Mouse (Mus musculus): ENCODE results near the gene Slc24a4.

Gene Slc24a4

DNA sequence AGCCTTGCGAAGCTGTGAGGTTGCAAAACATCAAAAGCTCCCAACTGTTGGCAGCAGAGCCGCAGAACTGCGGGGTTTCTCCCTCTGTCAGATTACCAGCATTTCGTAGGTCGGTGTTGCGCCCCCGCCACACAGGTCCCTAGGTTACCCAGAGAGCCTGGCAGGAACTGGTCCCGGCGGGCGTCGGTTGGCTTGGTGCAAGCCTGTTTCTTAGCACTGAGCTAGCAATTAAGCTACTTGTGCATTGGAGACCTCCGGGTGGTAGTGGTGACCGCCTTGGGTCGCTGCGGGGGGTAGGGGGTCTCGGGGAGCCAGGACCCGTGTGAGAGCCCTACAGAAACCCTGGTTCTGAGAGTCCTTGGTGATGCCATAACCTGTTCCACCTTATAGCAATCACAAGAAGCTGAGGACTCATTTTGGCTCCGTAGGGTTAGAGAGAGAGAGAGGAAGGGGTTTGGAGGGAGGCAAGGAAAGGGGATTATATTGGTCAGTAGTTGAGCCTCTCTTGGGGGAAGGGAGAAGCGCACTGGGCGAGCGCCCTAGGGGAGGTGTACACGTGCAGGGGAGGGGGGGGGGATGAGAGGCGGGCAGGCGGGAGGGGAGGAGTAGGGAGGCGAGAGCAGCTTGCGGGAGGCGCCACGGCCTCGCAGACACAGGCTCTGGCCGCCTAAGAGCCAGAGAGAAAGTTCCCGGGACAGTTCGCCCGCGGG, at the start of gene Slc24a4:
TSS of gene Slc24a4 (plus strand) at position 653 of the 710 bp plus-strand sequence.
- no peak for DNase-seq (ENCODE audit: low spot score)

DNA sequence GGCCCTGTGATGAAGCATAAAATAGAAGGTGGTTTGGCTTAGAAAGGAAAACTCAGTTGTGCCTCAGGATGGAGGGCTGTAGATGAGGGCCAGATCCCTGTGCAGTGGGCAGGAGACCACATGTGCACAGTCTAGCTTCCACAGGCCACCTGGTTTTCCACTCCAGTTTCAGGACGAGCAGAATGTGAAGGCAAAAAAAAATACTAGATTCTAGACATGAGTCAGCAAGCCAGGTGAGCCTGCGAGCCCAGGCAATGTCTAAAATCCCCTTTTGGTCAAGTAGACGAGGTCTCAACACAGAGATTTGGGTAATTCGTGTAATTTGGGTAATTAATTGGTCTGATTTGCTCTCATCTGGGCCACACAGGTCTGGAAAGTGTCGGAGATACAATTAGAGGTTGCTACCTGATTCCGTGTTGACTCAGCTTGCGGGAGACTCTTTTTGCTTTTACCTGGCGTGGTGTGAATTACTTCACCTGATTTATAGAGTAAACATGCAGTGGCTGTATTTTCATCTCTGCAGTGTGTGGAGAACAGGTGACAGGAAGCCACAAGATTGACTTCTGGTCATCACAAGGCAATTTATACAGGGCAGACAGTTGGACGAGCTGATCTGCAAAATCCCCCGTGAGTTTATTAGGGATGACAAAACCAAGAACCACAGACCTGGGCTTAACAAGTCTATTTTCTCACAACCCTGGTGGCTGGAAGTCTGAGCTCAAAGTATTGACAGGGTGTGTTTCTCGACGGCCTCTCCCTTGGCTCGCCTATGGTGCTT, 45.7 kb upstream of the Slc24a4 start:
- no peak for DNase-seq (ENCODE audit: low spot score)

DNA sequence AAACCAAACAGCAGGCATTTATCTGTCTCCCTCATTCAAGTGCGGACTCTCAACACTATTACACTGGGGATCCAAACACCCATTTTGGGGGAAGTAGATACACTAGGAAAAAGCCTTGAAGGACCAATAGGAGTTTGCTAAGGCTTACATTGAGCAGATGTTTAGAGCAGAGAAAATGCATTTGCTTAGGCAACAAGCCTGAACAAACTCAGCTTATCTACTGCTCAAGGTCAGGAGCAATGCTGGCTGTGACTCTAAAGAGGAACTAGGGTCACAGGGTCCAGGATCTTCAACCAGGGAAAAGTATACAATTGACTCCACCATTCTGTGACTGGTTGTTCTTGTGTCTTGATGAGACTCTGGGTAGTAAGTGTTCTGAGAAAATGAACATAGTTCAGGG, 38.0 kb upstream of the Slc24a4 start:
- DNase-seq (ENCODE audit: low spot score), result no peak

DNA sequence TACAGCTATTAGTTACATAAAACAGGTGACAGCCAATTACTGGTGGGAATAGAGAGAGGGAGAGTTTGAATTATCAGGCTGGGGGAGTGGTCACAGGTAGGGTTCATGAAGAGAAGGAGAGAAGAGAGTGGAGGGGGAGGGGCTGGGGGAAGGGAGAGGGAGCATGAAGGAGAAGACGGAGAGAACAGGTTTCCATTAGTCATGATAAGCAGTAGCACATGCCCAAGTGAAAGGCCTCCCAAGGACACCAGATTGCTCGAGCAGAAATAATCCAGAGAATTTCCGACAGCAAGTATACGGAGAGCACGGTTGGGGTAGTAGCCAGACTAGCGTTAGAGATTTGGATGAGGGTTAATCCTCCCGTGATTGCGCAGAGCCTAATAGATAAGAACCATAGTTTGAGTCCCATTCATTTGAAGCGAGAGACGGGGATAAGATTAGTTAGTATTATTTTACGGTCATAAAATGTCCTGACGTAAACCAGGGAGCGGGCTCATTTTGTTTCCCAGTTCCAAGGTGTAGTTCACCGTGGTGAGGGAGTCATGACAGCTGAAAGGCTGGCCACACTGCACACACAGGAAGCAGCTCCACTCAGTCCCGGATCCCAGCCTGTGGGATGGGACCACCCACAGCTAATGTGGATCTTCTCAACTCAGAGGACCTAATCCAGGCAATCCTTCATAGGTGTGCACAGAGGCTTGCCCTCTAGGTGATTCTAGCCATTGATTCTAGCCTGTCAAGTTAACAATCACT, 36.0 kb upstream of the Slc24a4 start:
- DNase-seq (ENCODE audit: low spot score), result no peak

DNA sequence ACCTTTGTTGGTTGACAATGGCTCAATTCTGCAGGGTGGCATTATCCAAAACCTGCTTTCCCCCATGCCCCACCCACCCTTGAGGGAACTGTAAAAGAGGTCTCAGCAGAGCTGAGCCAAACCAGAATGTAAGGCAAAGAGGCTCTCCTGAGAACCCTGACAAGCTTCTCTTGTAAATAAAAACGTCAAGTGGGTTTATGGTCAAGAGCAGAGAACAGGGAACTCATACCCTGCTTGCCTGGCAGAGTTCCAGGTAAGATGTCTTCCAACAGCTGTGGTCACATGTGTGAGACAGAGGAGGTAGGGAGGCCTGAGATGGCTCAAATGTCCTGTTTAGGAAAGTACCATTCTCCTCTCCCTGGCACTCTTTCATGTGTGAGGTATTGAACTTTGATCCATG, 22.5 kb upstream of the Slc24a4 start:
- DNase-seq (ENCODE audit: low spot score), result no peak

DNA sequence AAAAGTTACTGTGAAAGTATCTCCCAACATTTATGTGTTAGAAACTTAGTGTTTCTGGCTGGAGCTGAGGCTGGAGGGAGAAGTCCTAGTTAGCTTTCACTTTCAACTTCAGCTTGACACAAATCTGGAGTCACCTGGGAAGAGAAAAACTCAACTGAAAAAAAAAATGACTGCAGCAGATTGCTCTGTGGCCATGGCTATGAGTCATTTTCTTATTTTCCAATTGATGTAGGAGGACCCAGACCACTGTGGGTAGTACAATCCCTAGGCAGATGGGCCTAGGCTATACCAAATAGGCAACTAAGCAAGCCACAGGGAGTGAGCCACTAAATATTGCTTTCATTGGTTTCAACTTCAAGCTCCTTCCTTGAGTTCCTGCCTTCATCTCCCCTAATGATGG, 19.7 kb upstream of the Slc24a4 start:
- no peak for DNase-seq (ENCODE audit: low spot score)

DNA sequence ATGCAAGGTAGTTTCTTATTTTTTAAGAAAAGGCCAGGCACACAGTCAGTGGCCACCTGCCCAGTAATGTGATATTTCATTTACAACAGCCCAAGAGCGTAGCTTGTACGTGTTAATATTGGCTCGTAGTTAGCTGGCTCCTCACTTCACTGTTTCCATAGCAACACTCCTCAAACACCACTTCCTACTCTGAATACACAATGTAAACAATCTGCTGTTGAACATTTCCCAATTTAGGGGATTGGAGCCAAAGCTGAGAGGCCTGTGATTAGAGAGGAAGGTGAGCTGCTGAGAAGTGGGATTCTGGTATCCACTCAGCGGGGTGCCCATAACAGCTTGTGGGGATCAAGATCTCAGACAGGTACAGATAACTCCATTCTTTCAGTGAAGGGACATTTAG, 16.0 kb upstream of the Slc24a4 start:
- no peak for DNase-seq (ENCODE audit: low spot score)

DNA sequence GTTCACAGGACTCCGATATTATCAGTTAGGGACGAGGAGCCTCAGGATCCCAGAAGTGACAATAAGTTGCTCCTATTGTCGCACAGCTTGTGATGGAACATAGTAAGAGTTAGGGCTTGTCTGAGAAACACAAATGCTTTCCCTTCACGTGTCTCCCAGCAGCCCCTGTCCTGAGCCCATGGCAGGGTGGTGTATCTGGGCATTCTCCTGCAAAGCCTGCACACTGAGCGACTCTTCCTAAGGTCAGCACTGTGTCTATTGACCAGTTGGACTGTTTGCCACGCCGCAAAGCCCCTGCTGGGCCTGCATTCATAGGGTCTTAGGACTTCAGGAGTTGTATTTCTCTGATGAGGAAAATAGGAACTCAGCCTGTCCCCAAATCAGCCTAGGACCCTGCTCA, 15.6 kb upstream of the Slc24a4 start:
- DNase-seq (ENCODE audit: low spot score), result no peak

DNA sequence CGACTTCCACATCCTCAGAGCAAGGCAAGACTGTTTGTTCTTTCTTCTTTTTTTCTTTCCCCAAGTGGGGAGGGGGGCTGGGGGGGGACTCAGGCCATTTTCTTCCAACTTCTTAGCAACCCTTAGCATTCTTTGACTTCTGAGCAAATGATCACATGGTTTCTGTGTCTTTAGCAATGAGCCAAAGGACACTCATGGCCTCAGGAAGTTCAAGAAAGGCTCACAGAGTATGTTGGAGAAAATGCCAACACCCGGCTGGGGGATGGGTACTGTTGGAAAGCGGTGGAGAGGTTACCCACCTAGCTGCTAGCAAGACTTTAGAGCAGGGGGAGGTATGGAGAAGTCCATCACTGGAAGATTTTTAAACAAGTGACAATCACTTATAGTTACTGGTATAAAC, 15.1 kb upstream of the Slc24a4 start:
- DNase-seq (ENCODE audit: low spot score), result no peak

DNA sequence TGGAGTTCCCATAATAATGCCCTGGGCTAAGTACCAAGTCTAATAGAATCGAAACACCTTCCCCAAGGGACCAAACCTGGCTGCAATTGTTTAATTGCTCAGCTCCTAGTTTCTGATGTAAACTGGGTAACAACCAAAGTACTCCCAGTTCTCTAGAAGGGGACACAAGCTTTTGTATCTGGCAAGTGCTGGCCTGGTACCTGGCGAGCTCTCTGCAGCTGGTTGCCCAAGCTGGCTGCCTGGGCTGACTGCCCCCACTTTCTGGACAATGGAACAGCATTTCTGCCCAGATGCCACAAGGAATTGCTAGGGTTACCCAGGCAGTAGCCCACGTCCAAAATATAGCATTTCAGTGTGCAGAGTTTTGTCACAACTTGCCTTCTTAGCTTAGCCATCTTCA, 12.0 kb upstream of the Slc24a4 start:
- no peak for DNase-seq (ENCODE audit: low spot score)

DNA sequence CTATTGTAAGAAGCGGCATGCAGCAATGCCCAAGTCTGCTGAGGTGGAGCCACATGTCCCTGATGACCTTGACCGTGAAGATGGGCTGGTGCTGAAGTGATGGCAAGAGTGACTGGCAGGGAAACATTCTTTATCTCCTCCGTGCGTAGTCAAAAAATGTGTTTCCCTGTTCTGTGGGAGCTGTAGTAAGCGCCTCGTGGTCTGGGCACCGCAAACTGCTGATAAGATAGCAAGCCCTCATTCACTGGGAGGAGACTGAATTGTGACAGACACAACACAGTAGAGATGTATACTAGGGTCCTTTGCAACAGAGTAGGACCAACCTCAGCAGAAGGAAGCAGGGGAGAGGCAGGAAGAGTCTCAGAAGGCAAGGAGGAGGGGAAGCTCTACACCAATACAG, 10.5 kb upstream of the Slc24a4 start:
- DNase-seq (ENCODE audit: low spot score), result no peak

DNA sequence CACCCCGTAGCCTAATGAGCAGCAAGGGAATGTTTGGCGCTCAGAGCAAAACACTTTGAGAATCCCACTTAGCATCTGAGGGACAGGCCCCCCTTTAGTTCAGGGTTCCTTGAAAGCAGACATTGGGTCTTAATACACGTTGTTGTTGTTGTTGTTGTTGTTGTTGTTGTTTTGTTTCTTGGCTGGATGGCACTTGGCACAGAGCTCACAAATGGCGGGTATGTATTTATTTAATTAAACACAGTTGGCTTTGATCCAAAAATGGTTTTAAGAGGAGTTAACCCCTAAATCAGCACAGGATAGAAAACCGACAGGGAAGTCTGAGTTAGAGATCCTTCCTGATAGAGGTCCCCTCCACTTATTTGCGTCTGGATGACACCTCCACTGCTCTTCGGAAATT, 932 bp upstream of the Slc24a4 start:
- no peak for DNase-seq (ENCODE audit: low spot score)

DNA sequence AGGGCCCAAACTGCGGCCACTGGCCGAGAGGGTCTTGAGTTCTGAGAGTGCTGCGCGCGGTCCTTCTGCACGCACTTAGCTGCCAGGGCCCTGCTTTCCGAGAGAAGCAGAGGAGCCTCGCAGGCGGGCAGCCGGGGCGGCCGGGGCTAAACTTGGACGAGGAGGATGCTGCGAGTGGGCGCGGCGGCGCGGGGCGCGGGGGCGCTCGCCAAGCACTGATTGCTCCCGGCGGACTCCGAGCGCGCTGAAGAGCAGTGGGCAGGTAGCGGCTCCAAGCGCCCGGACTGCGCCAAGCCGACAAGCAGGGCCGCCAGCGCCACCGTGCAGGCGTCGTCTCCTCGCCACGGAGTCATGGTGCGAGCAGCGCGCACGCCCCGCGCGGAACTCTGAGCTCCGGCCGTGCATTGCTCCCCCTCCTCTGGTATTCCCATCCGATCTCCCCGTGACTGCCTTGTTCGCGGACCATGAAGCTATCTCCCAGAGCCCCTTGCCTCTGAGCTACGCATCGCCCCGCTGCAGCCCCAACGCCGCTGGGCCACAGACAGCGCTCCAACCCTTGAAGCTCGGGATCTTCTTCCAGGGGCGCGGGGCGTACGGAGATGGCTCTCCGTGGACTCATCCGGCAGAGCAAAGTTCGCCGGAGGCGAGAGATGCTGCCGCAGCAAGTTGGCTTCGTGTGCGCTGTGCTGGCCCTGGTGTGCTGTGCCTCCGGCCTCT, 416 bp downstream of the Slc24a4 start:
- DNase-seq (ENCODE audit: low spot score), result no peak

DNA sequence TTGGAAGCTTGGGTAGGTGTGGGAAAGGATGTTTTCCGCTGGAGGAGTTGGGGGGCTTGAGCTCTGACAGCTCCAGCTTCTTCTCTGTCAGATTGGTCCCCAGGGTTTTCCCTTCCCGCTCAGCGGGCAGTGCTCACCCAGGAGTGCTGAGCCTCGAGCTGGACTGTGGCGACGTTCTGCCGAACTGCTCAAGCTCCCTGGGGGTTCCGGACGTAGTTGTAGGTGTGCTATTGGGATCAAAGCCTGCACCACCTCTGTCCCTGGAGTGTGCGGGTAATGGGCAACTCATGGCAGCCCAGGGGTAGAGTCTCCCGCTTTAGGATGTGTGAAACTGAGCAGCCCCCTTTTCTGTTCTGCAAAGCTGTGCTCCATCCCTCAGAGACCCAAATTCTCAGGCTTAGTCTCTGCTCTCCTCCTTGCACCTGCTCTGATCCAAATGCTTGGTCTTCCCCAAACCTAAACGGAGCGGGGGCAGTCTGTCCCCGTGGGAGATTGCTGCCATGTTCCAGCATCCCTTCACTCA, 1.0 kb downstream of the Slc24a4 start:
- DNase-seq (ENCODE audit: low spot score), result no peak

DNA sequence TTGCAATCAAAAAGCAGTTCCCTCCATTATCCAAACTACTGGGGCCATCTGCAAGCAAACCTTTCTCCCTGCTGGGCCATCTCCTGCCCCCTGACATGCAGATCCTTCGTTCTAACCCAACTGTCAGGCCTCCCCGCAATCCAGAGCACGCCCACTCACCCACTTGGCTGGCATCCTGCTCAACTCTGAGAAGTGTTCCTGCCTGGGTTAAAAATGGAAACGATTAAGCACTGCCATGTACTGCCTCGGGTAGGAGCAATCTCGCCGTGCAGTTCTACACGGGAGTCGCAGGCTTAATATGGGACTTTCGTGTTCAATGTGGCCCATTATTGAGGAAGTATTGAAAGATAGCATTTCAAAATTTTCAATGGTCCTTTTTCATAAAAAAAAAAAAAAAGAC, 11.2 kb downstream of the Slc24a4 start:
- no peak for DNase-seq (ENCODE audit: low spot score)

DNA sequence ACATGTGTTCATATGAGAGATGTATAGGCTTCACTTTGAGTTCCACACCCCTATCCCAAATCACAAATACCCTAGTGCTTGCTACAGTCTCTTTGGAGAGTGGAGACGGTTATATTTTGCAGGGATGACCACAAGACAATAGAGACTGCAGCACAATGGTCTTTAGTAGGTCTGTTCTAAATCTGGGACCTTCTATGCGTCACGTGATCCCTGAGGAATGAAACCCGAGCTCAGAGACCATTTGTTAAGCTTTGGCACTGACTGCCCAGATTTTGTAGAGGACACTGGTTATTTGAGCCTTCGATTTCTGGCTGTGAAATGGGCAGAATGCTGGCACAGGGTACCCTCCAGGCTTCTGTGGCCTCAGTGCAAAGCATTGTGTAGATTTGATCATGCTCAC, 12.8 kb downstream of the Slc24a4 start:
- no peak for DNase-seq (ENCODE audit: low spot score)

DNA sequence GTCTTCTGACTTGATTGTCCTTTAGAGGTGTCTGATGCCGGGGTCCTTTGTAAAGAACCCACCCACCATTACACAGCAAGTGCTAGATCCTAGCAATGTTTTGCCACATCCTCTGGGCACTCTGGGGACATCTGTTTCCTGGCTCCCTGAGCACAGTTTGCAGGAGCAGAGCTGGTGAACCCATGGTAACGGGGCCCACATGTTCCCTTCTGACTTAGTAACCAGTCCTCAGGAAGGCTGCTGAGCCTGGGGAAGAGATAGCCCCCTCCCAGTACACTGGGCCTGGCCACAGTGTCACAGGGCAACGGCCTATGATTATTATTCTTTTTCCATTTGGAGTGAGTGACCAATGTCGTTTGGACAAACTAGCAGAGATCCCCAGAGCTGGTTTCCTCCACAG, 19.1 kb downstream of the Slc24a4 start:
- DNase-seq (ENCODE audit: low spot score), result no peak

DNA sequence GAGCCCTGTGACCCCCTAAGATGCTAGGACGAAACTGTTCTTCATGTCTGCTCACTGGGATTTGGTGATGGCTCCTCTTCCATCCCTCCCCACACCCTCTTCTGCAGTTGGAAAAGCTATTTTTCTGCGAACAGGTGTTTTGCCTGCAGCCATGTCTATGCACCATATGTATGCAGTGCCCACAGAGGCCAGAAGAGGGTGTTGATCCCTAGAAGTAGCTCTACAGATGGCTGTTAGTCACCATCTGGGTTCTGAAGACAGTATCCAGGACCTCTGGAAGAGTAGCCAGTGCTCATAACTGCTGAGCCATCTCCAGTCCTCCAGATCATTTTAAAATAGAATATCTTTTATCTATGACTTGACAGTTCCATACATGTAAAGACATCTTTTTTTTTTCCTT, 20.2 kb downstream of the Slc24a4 start:
- DNase-seq (ENCODE audit: low spot score), result no peak

DNA sequence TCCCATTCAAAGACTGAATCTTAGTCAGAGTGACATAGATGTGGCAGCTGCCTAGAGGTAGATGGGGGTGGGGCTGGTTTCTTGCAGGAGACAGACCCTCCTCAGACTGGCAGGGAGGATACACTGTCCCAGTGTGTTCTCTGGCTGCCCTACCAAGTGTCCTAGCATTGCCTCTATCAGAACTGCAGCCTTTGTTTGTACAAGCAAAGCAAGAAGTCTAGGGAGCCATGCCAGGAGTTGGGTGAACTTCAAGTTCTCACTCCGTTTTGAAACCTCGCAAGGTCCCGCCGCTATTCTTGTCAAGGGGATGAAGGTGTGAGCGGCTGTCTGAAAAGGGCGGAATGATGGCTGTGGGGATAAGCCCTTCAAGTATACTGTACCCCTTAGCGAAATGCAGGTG, 22.7 kb downstream of the Slc24a4 start:
- DNase-seq (ENCODE audit: low spot score), result no peak

DNA sequence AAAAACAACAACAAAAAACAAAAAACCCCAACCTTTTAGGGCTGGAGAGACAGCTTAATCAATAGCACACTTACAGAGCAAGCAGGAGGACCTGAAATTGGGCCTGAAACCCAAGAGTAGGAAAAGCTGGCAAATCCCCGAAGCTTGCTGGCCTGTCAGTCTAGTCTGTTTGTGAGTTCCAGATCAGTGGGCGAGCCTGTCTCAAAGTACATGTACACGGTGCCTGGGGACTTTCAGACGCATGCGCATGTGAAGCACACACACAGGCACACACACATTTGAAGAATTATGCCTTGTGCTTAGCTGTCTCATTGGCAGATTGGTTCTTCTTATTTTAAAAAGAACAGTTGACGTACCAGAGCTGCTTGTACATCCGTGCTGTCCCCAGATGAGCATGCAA, 25.3 kb downstream of the Slc24a4 start:
- DNase-seq (ENCODE audit: low spot score), result no peak

DNA sequence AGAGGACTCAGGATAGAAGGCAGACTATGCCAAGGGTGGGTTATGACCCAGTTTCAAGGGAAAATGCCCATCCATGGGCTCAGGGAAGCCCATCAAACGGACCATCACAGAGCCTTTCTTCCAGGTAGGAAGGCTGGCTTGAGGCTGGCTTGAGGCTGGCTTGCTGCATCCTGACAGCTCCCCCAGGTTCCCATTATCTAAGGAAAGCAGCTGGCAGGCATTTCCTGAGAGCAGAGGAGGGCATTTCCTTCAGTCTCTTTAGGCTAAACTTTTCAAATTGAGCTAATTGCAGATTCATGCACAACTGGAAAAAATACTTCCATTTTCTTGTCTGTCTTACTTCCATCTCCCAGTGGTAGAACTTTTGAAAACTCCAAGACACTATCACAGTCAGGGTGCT, 26.3 kb downstream of the Slc24a4 start:
- DNase-seq (ENCODE audit: low spot score), result no peak

DNA sequence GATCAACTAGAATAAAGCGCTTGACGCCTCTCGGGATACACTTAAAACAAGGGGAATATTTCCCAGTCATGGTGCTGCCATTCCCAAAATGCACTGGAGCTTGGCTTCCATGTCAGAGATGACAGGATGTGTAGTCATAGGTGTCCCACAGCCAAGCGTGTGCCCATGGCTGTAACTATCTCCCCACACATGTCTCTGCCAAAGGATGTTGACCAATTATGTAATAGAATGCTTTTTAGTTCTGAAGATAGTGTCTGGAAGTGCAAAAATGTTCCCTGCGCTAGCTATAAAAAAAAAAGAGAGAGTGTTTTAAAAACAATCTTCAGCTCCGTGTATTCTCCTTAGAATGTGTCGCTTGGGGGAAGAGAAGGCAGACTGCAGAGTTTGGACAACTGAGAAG, 36.1 kb downstream of the Slc24a4 start:
- no peak for DNase-seq (ENCODE audit: low spot score)

All from MN1 (cell line).